Mouse (Mus musculus) C2C12 (cell line): ENCODE measurements around the gene Mtmr1. TPM values are rescaled to one million over a fixed set of nuclear protein-coding genes. Genes with fewer than 3 reads are reported as not detected.
"Not testable (repeated sequence)": the region's sequence is repeated elsewhere in the genome, so short reads cannot be mapped to it uniquely, and the experiment has no call there.

Experiments used
- H3K27me3 ChIP-seq: one replicate; pipeline ENCODE4 v1.6.1; 2011; ENCODE audit not compliant: control insufficient read depth, insufficient read depth, insufficient read length
- H3K36me3 ChIP-seq: one replicate; pipeline ENCODE4 v1.6.1; 2011; ENCODE audit not compliant: control insufficient read depth, insufficient read depth
- H3K4me3 ChIP-seq: one replicate; pipeline ENCODE4 v1.5.1; 2011; ENCODE audit warnings: mild to moderate bottlenecking, control low read depth; ENCODE audit not compliant: poor library complexity, insufficient read depth, severe bottlenecking
- H3K79me2 ChIP-seq: one replicate; pipeline ENCODE4 v1.6.1; 2011; ENCODE audit not compliant: control insufficient read depth, insufficient read depth
- H3K79me3 ChIP-seq: one replicate; pipeline ENCODE4 v1.6.1; 2011; ENCODE audit warnings: low read depth, control low read depth
- H3ac ChIP-seq: one replicate; pipeline ENCODE3; 2011; ENCODE audit warnings: low read depth; ENCODE audit not compliant: control insufficient read depth, insufficient read length
- CEBPB ChIP-seq: IDR thresholded peaks from one replicate; pipeline ENCODE4 v1.6.1; 2011; ENCODE audit warnings: low read depth, mild to moderate bottlenecking, control low read depth, moderate library complexity
- CTCF ChIP-seq: IDR thresholded peaks from one replicate; pipeline ENCODE4 v1.5.1; 2011; ENCODE audit not compliant: control insufficient read depth, insufficient read depth, insufficient read length
- FOSL1 ChIP-seq: IDR thresholded peaks from one replicate; pipeline ENCODE4 v1.8.0; 2011; ENCODE audit warnings: mild to moderate bottlenecking, low read length; ENCODE audit not compliant: poor library complexity, insufficient read depth, severe bottlenecking
- MAX ChIP-seq: IDR thresholded peaks from one replicate; pipeline ENCODE4 v1.6.1; 2011; ENCODE audit warnings: mild to moderate bottlenecking, control low read depth
- MYOD1 ChIP-seq: IDR thresholded peaks from one replicate; pipeline ENCODE4 v1.6.1; 2011; ENCODE audit warnings: low read depth; ENCODE audit not compliant: control insufficient read depth, insufficient read length
- MYOG ChIP-seq: IDR thresholded peaks from one replicate; pipeline ENCODE4 v1.6.1; 2011; ENCODE audit not compliant: control insufficient read depth, insufficient read length; ENCODE audit errors: extremely low read depth
- USF1 ChIP-seq: IDR thresholded peaks from one replicate; pipeline ENCODE4 v1.6.1; 2011; ENCODE audit warnings: low read depth, mild to moderate bottlenecking, control low read depth, moderate library complexity
- long read RNA-seq, 2 experiments: library from polyadenylated mRNA; unstranded; transcript quantifications; one replicate each; pipeline ENCODE4 v2.0.0; 2019 to 2020
- polyA plus RNA-seq: library from polyadenylated mRNA; unstranded; fragments of >200 nt; fragmentation: generic; extraction: Trizol; gene quantifications from one replicate; pipeline ENCODE4 v1.2.1, GENCODE M21; 2012; ENCODE audit warnings: missing spikeins

The Mtmr1 gene
- 2.6 TPM for polyA plus RNA-seq
- long read RNA-seq, experiment 1, partial matches to known transcripts: 2 of 2 reads
- long read RNA-seq, experiment 1, other reads (novel, unspliced or antisense): 0 of 2 reads
- long read RNA-seq, experiment 2, full-length matches to known transcripts: 2 of 6 reads
- long read RNA-seq, experiment 2, partial matches to known transcripts: 2 of 6 reads
- long read RNA-seq, experiment 2, other reads (novel, unspliced or antisense): 2 of 6 reads

GRCm38 (mm10) chrX:71364554-71364991 lies at the start of gene Mtmr1:
Gene Mtmr1 (plus strand): TSS chrX:71364760.
- TF ChIP-seq CTCF (peak; percentile 53), MAX (no peak)
- no peaks in the 10 kb centered on the region for H3K79me3 ChIP-seq
- no peaks in the 10 kb centered on the region for H3K79me2 ChIP-seq

GRCm38 (mm10) chrX:71352033-71352432 lies 12.5 kb upstream of the Mtmr1 start:
- H3K79me3 ChIP-seq: no peaks in the 10 kb centered on the region
- no peaks in the 10 kb centered on the region for H3K27me3 ChIP-seq
- TF ChIP-seq MYOD1: no peak
- TF ChIP-seq USF1: no peak
- no peak for TF ChIP-seq MYOG
- no peak for TF ChIP-seq FOSL1
- TF ChIP-seq CEBPB: no peak
- TF ChIP-seq MAX: no peak
- no peak for TF ChIP-seq CTCF
- H3K4me3 ChIP-seq: no peak overlapping the region
- no peaks in the 10 kb centered on the region for H3K36me3 ChIP-seq
- no peaks in the 10 kb centered on the region for H3K79me2 ChIP-seq
- no peak overlapping the region for H3ac ChIP-seq

More at GRCm38 (mm10) chrX:71364554-71364991, at the start of gene Mtmr1:
- H3K4me3 ChIP-seq: peak within 1 kb of the TSS; percentile 30
- peak within 1 kb of the TSS; percentile 61 for H3ac ChIP-seq
- H3K36me3 ChIP-seq: no peaks in the 10 kb centered on the region
- H3K27me3 ChIP-seq: no peaks in the 10 kb centered on the region

GRCm38 (mm10) chrX:71355331-71355730 lies 9.2 kb upstream of the Mtmr1 start:
- Histone ChIP-seq H3K36me3 (no peaks in the 10 kb centered on the region), H3K4me3 (no peak overlapping the region), H3K79me3 (no peaks in the 10 kb centered on the region), H3K79me2 (no peaks in the 10 kb centered on the region), H3ac (no peak overlapping the region), H3K27me3 (no peaks in the 10 kb centered on the region)
- TF ChIP-seq USF1 (no peak), CTCF (no peak), CEBPB (no peak), MYOG (no peak), FOSL1 (no peak)

GRCm38 (mm10) chrX:71361793-71362192 lies 2.8 kb upstream of the Mtmr1 start:
- H3ac ChIP-seq, H3K27me3 ChIP-seq: not testable (repeated sequence)

GRCm38 (mm10) chrX:71364062-71364461 lies 498 bp upstream of the Mtmr1 start:
- no peak for TF ChIP-seq MAX
- no peak for TF ChIP-seq MYOD1
- no peak for TF ChIP-seq CEBPB
- no peaks in the 10 kb centered on the region for H3K27me3 ChIP-seq
- no peak overlapping the region for H3K4me3 ChIP-seq

More at GRCm38 (mm10) chrX:71361793-71362192, 2.8 kb upstream of the Mtmr1 start:
- not testable (repeated sequence) for H3K4me3 ChIP-seq, H3K36me3 ChIP-seq, H3K79me3 ChIP-seq, H3K79me2 ChIP-seq

GRCm38 (mm10) chrX:71365011-71365410 lies 451 bp downstream of the Mtmr1 start:
- TF ChIP-seq FOSL1 (no peak), MYOG (no peak), CTCF (no peak), MYOD1 (no peak), MAX (no peak), CEBPB (no peak), USF1 (no peak)
- peak overlapping the region; percentile 61 for H3ac ChIP-seq

More at GRCm38 (mm10) chrX:71364062-71364461, 498 bp upstream of the Mtmr1 start:
- Histone ChIP-seq H3K79me3 (no peaks in the 10 kb centered on the region), H3K79me2 (no peaks in the 10 kb centered on the region), H3K36me3 (no peaks in the 10 kb centered on the region), H3ac (no peak overlapping the region)

More at GRCm38 (mm10) chrX:71365011-71365410, 451 bp downstream of the Mtmr1 start:
- Histone ChIP-seq H3K79me2 (no peaks in the 10 kb centered on the region), H3K36me3 (no peaks in the 10 kb centered on the region), H3K4me3 (peak overlapping the region; percentile 30), H3K27me3 (no peaks in the 10 kb centered on the region), H3K79me3 (no peaks in the 10 kb centered on the region)
